Mouse (Mus musculus): Measurements from ENCODE around the gene Armc5.

DNA sequence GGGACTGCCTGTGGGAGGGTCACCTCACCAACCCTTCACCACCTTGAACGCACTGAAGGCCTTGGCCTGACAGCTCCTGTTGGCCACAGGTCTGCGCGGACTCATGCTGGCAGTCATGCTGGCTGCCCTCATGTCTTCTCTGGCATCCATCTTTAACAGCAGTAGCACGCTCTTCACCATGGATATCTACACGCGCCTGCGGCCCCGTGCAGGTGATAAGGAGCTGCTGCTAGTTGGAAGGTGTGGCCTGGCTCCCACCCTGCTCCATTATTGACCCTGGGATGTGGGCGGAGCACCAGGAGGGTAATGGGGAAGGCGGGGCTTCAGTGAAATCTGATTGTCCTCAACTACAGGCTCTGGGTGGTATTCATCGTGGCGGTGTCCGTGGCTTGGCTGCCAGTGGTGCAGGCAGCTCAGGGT, 33.3 kb downstream of the Armc5 start:
- TF ChIP-seq CTCF (IDR thresholded peaks at IDR 0.05; ENCODE audit: low read depth): no peak
- TF ChIP-seq EP300 (IDR thresholded peaks at IDR 0.05; ENCODE audit: low read depth): peak; percentile 76
